Mouse (Mus musculus) myocyte (in vitro differentiated cells): ENCODE measurements around the gene Triobp. TPM values are rescaled to one million over a fixed set of nuclear protein-coding genes. Genes with fewer than 3 reads are reported as not detected.
A peak's percentile ranks its signal among the peaks of the same experiment; 100 is the strongest.

ENCODE experiments used
- H3K27me3 ChIP-seq: one replicate; pipeline ENCODE4 v1.6.1; 2011; ENCODE audit not compliant: control insufficient read depth, insufficient read depth, insufficient read length
- H3K36me3 ChIP-seq: one replicate; pipeline ENCODE4 v1.6.1; 2011; ENCODE audit not compliant: control insufficient read depth, insufficient read depth
- H3K4me2 ChIP-seq: one replicate; pipeline ENCODE4 v1.6.1; 2011; ENCODE audit warnings: low read depth, control low read depth
- H3K4me3 ChIP-seq: one replicate; pipeline ENCODE4 v1.5.1; 2011; ENCODE audit warnings: mild to moderate bottlenecking, control low read depth, moderate library complexity
- H3K79me2 ChIP-seq: one replicate; pipeline ENCODE4 v1.6.1; 2011; ENCODE audit not compliant: control insufficient read depth, insufficient read depth
- H3ac ChIP-seq: one replicate; pipeline ENCODE4 v1.6.1; 2011; ENCODE audit not compliant: control insufficient read depth, insufficient read length
- CEBPB ChIP-seq: IDR thresholded peaks from 2 replicates; pipeline ENCODE4 v1.6.1; 2011; ENCODE audit warnings: mild to moderate bottlenecking, moderate library complexity; ENCODE audit not compliant: poor library complexity, insufficient read depth, severe bottlenecking
- E2F4 ChIP-seq: IDR thresholded peaks from one replicate; pipeline ENCODE4 v1.6.1; 2011; ENCODE audit warnings: mild to moderate bottlenecking, control low read depth, moderate library complexity; ENCODE audit not compliant: insufficient read depth
- MAX ChIP-seq: IDR thresholded peaks from one replicate; pipeline ENCODE4 v1.6.1; 2011; ENCODE audit warnings: low read depth, mild to moderate bottlenecking, control low read depth
- MYOD1 ChIP-seq, 3 experiments: IDR thresholded peaks; one replicate each; pipeline ENCODE4 v1.6.1; 2011; ENCODE audit warnings: control low read depth in 2 of 3, low read depth in 2 of 3, mild to moderate bottlenecking in 2 of 3, moderate library complexity in 1 of 3; ENCODE audit not compliant: insufficient read length in 2 of 3, control insufficient read depth in 1 of 3
- MYOG ChIP-seq, 3 experiments: IDR thresholded peaks; one replicate each; pipeline ENCODE4 v1.6.1; 2011; ENCODE audit warnings: control low read depth in 2 of 3, low read depth in 2 of 3, mild to moderate bottlenecking in 2 of 3; ENCODE audit not compliant: insufficient read length in 2 of 3, control insufficient read depth in 1 of 3, insufficient read depth in 1 of 3
- POLR2A ChIP-seq: IDR thresholded peaks from one replicate; pipeline ENCODE4 v1.6.1; 2011; ENCODE audit warnings: low read depth, mild to moderate bottlenecking, control low read depth, moderate library complexity; ENCODE audit not compliant: insufficient read length
- POLR2AphosphoS2 ChIP-seq: IDR thresholded peaks from one replicate; pipeline ENCODE4 v1.6.1; 2011; ENCODE audit warnings: low read depth, control low read depth; ENCODE audit not compliant: insufficient read length
- REST ChIP-seq: IDR thresholded peaks from one replicate; pipeline ENCODE4 v1.6.1; 2011; ENCODE audit warnings: mild to moderate bottlenecking, control low read depth, moderate library complexity; ENCODE audit not compliant: insufficient read depth, insufficient read length
- SRF ChIP-seq: IDR thresholded peaks from one replicate; pipeline ENCODE4 v1.6.1; 2011; ENCODE audit warnings: low read depth; ENCODE audit not compliant: control insufficient read depth, insufficient read length
- TCF12 ChIP-seq: IDR thresholded peaks from one replicate; pipeline ENCODE4 v1.6.1; 2011; ENCODE audit warnings: mild to moderate bottlenecking, control low read depth; ENCODE audit not compliant: poor library complexity, insufficient read depth, severe bottlenecking
- TCF3 ChIP-seq: IDR thresholded peaks from one replicate; pipeline ENCODE4 v1.6.1; 2011; ENCODE audit warnings: low read depth, control low read depth; ENCODE audit not compliant: insufficient read length
- USF1 ChIP-seq: IDR thresholded peaks from one replicate; pipeline ENCODE4 v1.6.1; 2011; ENCODE audit warnings: low read depth, mild to moderate bottlenecking, control low read depth, moderate library complexity
- polyA plus RNA-seq: library from polyadenylated mRNA; unstranded; fragments of >200 nt; fragmentation: generic; extraction: Trizol; gene quantifications from one replicate; pipeline ENCODE4 v1.2.1, GENCODE M21; 2012; ENCODE audit warnings: missing spikeins

Gene Triobp
- polyA plus RNA-seq, 1 experiment: 19.9 TPM

- peak overlapping the region; percentile 100 for H3K4me3 ChIP-seq
- TF ChIP-seq POLR2AphosphoS2 (peak; percentile 94), E2F4 (no peak), USF1 (no peak), SRF (no peak), MYOD1 (IDR thresholded peaks at IDR 0.05; ENCODE audit: control insufficient read depth in 1 of 3, insufficient read length in 2 of 3, low read depth in 2 of 3) (peak; percentile 92), TCF3 (no peak), TCF12 (peak; percentile 22), CEBPB (no peak), POLR2A (no peak), MYOG (IDR thresholded peaks at IDR 0.05; ENCODE audit: control insufficient read depth in 1 of 3, insufficient read depth in 1 of 3, insufficient read length in 2 of 3, low read depth in 2 of 3) (no peak), REST (no peak), MAX (no peak)
- H3K27me3 ChIP-seq: no peaks in the 10 kb centered on the region
- peak overlapping the region; percentile 71 for H3ac ChIP-seq
- peaks cover 17% of the 10 kb centered on the region for H3K36me3 ChIP-seq
- peaks cover 25% of the 10 kb centered on the region for H3K79me2 ChIP-seq
- peak overlapping the region; percentile 80 for H3K4me2 ChIP-seq
Measured at GRCm38 (mm10) chr15:78928539-78928938, 19.0 kb upstream of the Triobp start.

DNA sequence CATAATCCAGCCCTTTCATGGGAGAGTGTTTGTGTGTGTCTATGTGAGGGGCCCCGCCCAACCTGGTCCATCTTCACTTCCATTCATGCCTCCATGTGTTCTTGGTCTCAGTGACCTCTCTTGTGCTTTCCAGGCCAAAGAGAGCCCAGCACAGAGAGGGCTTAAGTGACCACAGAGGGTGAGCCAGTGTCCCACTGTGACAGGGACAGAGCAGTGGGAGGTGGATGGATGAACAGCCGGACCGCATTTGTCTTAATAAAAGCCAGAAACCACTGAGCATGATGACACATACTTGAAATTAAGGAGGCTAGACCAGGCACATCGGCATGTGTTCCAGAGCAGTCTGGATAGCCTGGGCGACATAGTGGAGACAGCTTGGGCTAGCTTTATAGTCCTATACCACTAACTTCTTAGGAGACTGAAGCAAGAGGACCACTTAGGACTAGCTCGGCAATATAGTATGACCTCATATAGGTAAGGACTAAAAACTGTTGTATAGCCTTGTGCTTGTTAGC is 17.3 kb upstream of the Triobp start:
- H3K36me3 ChIP-seq: peaks cover 17% of the 10 kb centered on the region
- H3ac ChIP-seq: no peak overlapping the region
- no peaks in the 10 kb centered on the region for H3K27me3 ChIP-seq
- TF ChIP-seq TCF12: no peak
- peak in 2 of 3 experiments; percentile 47 to 75 for TF ChIP-seq MYOD1 (IDR thresholded peaks at IDR 0.05; ENCODE audit: control insufficient read depth in 1 of 3, insufficient read length in 2 of 3, low read depth in 2 of 3)
- TF ChIP-seq TCF3: no peak
- TF ChIP-seq REST: no peak
- no peak for TF ChIP-seq SRF
- peak in 2 of 3 experiments; percentile 78 to 88 for TF ChIP-seq MYOG (IDR thresholded peaks at IDR 0.05; ENCODE audit: control insufficient read depth in 1 of 3, insufficient read depth in 1 of 3, insufficient read length in 2 of 3, low read depth in 2 of 3)
- peak; percentile 91 for TF ChIP-seq CEBPB
- TF ChIP-seq POLR2AphosphoS2: peak; percentile 97
- TF ChIP-seq E2F4: no peak
- peak; percentile 74 for TF ChIP-seq POLR2A
- no peak for TF ChIP-seq USF1
- TF ChIP-seq MAX: peak; percentile 70
- H3K4me2 ChIP-seq: peak overlapping the region; percentile 80
- peak overlapping the region; percentile 100 for H3K4me3 ChIP-seq
- H3K79me2 ChIP-seq: peaks cover 27% of the 10 kb centered on the region

GRCm38 (mm10) chr15:78930801-78931426 is 16.6 kb upstream of the Triobp start:
- H3ac ChIP-seq: no peak overlapping the region
- H3K79me2 ChIP-seq: peaks cover 33% of the 10 kb centered on the region
- peak overlapping the region; percentile 80 for H3K4me2 ChIP-seq
- H3K27me3 ChIP-seq: no peaks in the 10 kb centered on the region
- no peak for TF ChIP-seq SRF
- TF ChIP-seq CEBPB: no peak
- no peak for TF ChIP-seq E2F4
- peak in 1 of 3 experiments; percentile 23 for TF ChIP-seq MYOG (IDR thresholded peaks at IDR 0.05; ENCODE audit: control insufficient read depth in 1 of 3, insufficient read depth in 1 of 3, insufficient read length in 2 of 3, low read depth in 2 of 3)
- no peak for TF ChIP-seq TCF3
- TF ChIP-seq REST: no peak
- TF ChIP-seq POLR2A: peak; percentile 93
- no peak for TF ChIP-seq MAX
- no peak for TF ChIP-seq MYOD1 (IDR thresholded peaks at IDR 0.05; ENCODE audit: control insufficient read depth in 1 of 3, insufficient read length in 2 of 3, low read depth in 2 of 3)
- no peak for TF ChIP-seq TCF12
- no peak for TF ChIP-seq USF1
- peak; percentile 98 for TF ChIP-seq POLR2AphosphoS2
- no peak overlapping the region for H3K4me3 ChIP-seq
- peaks cover 17% of the 10 kb centered on the region for H3K36me3 ChIP-seq

GRCm38 (mm10) chr15:78931577-78931976 is 15.9 kb upstream of the Triobp start:
- Histone ChIP-seq H3K79me2 (peaks cover 38% of the 10 kb centered on the region), H3K4me2 (no peak overlapping the region), H3ac (no peak overlapping the region), H3K36me3 (peaks cover 17% of the 10 kb centered on the region), H3K27me3 (no peaks in the 10 kb centered on the region), H3K4me3 (no peak overlapping the region)
- TF ChIP-seq MYOD1 (IDR thresholded peaks at IDR 0.05; ENCODE audit: control insufficient read depth in 1 of 3, insufficient read length in 2 of 3, low read depth in 2 of 3) (peak in 1 of 3 experiments; percentile 0), SRF (no peak), USF1 (no peak), POLR2AphosphoS2 (peak; percentile 94)
